Mouse (Mus musculus) layer of hippocampus, postnatal 14 days (tissue): Measurements from ENCODE around the gene Pan3. TPM values are rescaled to one million over a fixed set of nuclear protein-coding genes. Genes with fewer than 3 reads are reported as not detected.

Source experiments
- total RNA-seq, 2 experiments: library from RNA; stranded (reverse); gene quantifications; 2 replicates each; pipeline ENCODE4 v1.2.3; 2021

The Pan3 gene
- total RNA-seq, 2 experiments from 2014 or later = 89.4 to 97.4 TPM

Other genes starting within 250 kb of the Pan3 start
- gene Gsx1, start 241.5 kb upstream of the Pan3 start, total RNA-seq = under 1 TPM; 0.72 to 0.97 TPM
- not detected for gene Pdx1, start 160.2 kb upstream of the Pan3 start, total RNA-seq
- gene Cdx2, start 122.9 kb upstream of the Pan3 start, total RNA-seq = not detected
- gene Urad, start 107.7 kb upstream of the Pan3 start, total RNA-seq = not detected
- 1 to 10 TPM; 6.2 to 6.8 TPM for gene Flt3, start 29.7 kb upstream of the Pan3 start, total RNA-seq